Mouse (Mus musculus) lung, postnatal 25 days (tissue): ENCODE results near the gene Sidt1.

Experiments used
- DNase-seq: peaks from one replicate; pipeline ENCODE4 v3.0.0; 2022; ENCODE audit warnings: low spot score

The Sidt1 gene

GRCm38 (mm10) chr16:44332861-44333284 lies at the start of gene Sidt1:
Gene Sidt1, minus strand, starts transcription at chr16:44333196.
- peak; percentile 43 for DNase-seq

- no peak for DNase-seq
Measured at GRCm38 (mm10) chr16:44381578-44381977, 48.6 kb upstream of the Sidt1 start.

- DNase-seq = no peak
Measured at GRCm38 (mm10) chr16:44380006-44380405, 47.0 kb upstream of the Sidt1 start.

GRCm38 (mm10) chr16:44375459-44375858 lies 42.5 kb upstream of the Sidt1 start:
- no peak for DNase-seq

- no peak for DNase-seq
Measured at GRCm38 (mm10) chr16:44365522-44365921, 32.5 kb upstream of the Sidt1 start.

DNA sequence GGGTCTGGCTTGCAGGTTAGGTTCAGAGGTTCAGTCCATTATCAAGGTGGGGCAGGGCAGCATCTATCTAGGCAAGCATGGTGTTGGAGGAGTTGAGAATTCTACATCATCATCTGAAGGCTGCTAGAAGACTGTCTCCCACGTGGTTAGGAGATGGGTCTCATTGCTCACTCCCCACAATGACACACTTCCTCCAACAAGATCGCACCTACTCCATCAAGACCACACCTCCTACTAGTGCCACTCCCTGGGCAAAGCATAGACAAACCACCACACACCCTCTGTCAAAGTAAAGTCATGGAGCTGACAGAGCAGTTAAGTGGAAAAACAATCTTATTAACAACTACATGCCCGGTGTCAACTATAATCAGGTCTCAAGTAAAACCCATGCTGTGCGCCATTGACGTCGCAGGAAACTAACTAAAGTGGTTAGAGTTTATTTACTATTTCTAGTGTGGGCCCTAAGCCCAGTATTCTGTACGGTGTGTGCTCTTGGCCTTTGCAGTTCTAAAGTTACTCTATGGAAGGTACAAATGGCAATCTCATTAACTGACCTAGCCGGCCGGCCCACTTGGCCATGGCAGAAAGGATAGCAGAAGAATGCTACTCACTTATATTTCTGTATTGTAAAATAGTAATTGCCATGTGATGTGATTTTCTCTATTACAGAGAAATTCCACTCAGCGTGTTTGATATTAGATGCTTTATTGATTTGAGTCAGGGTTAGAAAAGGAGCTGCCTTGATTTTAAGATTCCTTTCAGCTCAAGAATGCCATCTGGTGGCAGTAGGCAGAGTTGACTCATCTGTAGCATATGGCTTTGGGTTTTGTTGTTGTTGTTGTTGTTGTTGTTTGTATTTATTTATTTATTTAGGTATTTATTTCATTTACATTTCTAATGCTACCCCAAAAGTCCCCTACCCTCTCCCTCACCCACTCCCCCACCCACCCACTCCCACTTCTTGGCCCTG lies 29.2 kb upstream of the Sidt1 start:
- peak; percentile 41 for DNase-seq

- DNase-seq = peak; percentile 84
Measured at GRCm38 (mm10) chr16:44357571-44358268, 24.7 kb upstream of the Sidt1 start.

- DNase-seq = no peak
Measured at GRCm38 (mm10) chr16:44356291-44356690, 23.3 kb upstream of the Sidt1 start.

GRCm38 (mm10) chr16:44349801-44350397 lies 16.9 kb upstream of the Sidt1 start:
- DNase-seq = no peak

GRCm38 (mm10) chr16:44347071-44347901 lies 14.3 kb upstream of the Sidt1 start, which contains the start of gene Spice1:
Gene Spice1, plus strand, starts transcription at chr16:44347121.
- peak; percentile 95 for DNase-seq

DNA sequence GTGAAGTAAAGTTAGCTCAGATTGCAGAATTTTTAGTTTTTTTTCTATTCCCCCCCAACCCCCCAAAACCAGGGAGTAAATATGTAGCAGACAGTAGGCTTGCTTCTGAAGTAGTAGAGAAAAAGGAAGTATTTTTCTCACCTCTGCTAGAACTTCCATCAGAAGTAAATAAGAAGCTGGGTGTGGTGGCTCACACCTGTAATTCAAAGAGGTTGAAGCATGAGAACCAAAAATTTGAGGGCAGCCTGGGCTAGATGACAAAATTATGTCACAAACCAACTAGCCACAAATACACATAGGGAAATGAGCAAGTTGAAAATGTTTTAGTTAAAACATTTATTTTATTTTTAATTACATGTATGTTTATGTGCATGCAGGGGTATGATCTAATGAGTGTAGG lies 4.5 kb upstream of the Sidt1 start:
- DNase-seq = no peak

GRCm38 (mm10) chr16:44331995-44332860 lies 768 bp downstream of the Sidt1 start:
- DNase-seq = no peak

GRCm38 (mm10) chr16:44331671-44331994 lies 1.4 kb downstream of the Sidt1 start:
- DNase-seq = no peak

GRCm38 (mm10) chr16:44331154-44331553 lies 1.8 kb downstream of the Sidt1 start:
- DNase-seq = no peak

- DNase-seq = no peak
Measured at GRCm38 (mm10) chr16:44330657-44331056, 2.3 kb downstream of the Sidt1 start.

DNA sequence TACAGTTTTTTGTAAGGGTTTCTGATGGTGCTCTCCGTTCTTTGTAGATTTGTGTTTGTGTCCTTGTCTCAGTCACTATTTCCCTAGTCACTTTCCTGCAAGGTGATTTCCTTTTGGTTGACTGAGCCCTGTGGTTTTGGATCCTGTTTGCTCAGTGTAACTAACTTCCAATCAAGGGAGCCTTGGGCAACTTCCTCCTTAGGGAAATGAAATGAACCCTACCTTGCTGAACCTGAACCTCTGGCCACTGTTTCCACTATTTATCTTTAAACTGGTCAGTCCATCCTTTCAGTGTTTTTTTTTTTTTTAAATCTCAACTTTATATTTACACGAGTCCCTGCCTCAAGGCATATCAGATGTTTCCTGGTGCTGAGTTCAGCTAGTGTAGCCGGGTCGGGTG lies 4.4 kb downstream of the Sidt1 start:
- peak; percentile 32 for DNase-seq

DNA sequence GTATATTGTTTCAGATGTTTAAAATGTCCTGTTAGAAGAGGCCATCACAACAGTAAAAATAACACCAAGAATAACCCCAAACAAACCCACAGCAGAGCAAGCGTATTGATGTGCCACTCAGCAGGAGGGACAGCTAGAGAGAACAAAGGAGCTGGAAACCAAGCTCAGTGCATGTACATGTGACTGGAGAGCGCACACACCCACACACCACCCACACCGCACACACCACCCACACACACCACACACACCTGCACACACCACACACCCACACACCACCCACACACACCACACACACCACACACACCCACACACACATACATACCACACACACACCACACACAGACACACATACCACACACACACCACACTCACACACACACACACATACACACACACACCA lies 12.8 kb downstream of the Sidt1 start:
- DNase-seq = no peak

DNA sequence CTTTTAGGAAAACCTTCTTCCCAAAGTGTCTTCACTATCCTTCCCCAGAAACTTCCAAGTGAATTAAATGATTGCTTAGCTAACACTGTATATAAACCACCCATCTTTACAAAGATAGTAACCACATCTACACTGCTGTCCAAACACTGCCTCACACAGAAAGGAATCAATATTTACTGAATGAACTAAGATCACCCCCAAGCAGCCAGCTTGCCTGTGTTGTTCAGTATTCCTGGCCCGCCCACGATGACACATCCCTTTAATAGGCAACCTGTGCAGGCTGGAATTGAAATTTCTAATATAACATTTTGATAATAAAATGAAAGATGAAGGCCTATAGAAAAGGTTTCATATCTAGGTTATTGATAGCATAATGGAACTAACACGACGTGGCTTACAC lies 16.6 kb downstream of the Sidt1 start:
- DNase-seq = no peak

DNA sequence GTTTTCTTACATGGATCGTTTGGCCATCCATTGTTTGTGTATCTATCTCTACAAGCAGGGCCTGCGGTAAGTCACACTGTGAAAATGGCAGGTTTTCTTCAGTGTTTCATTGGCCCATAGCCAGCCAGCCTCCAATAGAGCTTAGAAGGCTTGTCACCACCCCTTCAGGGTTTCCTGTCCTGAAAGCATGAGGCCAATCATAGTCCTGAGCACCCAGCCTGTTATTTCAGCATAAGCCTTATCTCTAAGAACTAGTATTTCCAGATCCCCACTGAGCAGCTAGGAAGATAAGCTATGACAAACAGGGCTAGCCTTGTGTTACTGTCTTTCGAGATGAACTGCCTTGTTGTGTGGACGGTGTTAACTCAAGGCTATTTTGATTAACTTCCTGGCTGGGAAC lies 19.6 kb downstream of the Sidt1 start:
- DNase-seq = no peak

DNA sequence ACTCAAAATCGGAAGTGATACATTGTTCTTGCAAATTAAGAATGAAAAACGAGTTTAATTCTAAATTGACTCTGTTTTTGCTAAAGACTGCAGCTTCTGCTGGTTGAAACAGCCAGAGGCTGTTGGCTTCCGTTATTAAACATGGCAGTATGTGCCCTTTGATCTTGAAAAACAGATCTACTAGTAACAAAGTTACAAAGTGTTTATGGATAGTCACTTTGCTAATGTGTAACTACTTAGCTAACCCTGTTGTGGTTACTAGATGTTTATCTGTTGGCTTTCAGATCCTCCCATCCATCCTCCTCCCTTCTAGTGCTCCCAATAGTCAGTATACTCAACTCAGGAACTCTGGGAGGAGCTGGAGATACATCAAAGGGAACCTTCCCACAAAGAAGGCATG lies 27.4 kb downstream of the Sidt1 start:
- DNase-seq = no peak

GRCm38 (mm10) chr16:44303822-44304221 lies 29.2 kb downstream of the Sidt1 start:
- no peak for DNase-seq
